Mouse (Mus musculus) heart, postnatal 14 days (tissue): ENCODE measurements around the gene 9930111J21Rik1. TPM values are rescaled to one million over a fixed set of nuclear protein-coding genes. Genes with fewer than 3 reads are reported as not detected.
"Not testable (repeated sequence)": the region's sequence is repeated elsewhere in the genome, so short reads cannot be mapped to it uniquely, and the experiment has no call there.

Experiments used
- DNase-seq, 2 experiments: peaks; one replicate each; pipeline ENCODE4 v3.0.0; 2021 to 2022
- intact Hi-C: fragments of 180-260 bp; cut with DNase I; formaldehyde crosslinking; loops from one replicate; pipeline ENCODE4 v1.15.1; 2025
- long read RNA-seq, 2 experiments: library from polyadenylated mRNA; stranded (forward); transcript quantifications; one replicate each; pipeline ENCODE4 v2.0.0; 2021
- total RNA-seq, 2 experiments: library from RNA; stranded (reverse); gene quantifications; 2 replicates each; pipeline ENCODE4 v1.2.3; 2021

The 9930111J21Rik1 gene
- total RNA-seq = 1 to 10 TPM; 4.0 to 4.4 TPM
- long read RNA-seq, experiment 1 = 0 reads
- long read RNA-seq, experiment 2 = 0 reads

DNA sequence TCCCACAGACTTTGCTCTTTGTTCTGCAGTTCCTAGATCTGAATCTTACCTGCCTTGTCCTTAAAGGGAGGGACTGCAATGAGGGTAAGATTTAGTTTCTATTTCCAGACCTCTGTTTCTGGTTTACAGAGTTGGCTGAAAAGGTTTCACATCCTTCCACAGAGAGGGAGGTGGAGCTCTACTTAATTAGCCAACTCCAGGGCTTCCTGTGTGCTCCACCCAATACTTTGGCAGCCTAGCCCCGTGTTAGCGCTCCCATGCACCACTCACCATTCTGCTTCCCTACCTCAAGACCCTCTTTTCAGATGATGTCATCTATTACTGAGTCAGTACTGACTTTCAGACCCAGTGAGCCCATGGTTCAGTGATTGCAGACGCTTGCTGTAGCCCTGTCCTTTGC lies at the start of gene 9930111J21Rik1:
9930111J21Rik1 (minus strand) TSS at position 148 of the 400 bp plus-strand sequence.
- DNase-seq, intact Hi-C loops: not testable (repeated sequence)

DNA sequence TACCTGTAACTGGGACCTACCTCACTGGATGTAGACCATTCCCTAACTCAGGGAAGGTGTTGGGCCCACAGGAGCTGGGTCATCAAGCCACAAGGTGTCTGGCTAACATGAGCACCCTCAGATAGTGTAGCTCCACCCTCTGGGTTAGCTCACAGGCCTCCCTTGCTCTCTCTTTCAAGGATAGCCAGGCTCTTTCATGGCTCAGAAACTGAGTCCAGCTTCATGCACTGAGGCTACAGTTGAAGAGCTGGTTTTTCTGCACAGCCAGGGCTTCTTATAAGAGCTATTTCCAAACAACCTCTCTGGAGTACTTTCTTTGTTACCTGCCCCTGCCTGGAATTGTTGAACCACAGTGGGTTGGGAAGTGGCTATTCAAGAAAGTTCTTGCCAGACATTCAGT lies 32.9 kb upstream of the 9930111J21Rik1 start:
- intact Hi-C loops, DNase-seq: not testable (repeated sequence)

DNA sequence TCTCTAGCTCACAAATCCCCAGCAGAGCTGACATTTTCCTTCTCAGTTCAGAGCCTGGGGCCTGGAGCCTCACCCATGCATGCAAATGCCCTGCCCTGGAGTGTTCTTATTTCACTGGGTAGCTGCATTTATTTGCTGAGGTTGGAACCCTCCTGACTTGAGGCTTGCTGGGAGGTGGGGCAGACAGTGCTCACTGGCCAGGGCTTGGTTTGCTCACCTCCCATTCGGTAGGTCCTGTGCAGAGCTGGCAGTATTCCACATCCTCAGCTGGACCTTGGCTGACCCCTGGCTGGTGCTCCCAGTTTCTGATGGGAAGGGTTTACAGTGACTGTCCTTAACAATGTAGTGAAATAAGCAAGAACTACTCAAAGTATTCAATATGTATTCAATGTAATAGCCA lies 27.6 kb upstream of the 9930111J21Rik1 start:
- DNase-seq, intact Hi-C loops: not testable (repeated sequence)

DNA sequence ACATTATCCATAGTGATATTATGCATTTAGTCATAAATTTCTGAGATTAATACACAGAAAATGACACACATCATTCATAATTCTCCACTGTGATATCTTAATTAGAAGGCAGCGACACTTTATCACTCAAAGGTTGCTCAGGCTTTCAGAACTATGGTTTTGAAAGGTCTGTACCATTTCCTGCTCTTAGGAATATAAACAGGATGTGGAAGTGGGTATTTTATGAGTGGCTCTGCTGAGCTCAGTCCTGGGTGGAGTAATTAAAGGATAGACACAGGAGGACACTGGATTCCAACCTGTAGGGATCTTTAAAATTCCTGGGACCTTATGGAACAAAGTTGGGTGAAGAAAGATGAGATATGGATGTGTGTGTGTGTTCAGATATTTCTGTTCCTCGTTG lies 27.1 kb upstream of the 9930111J21Rik1 start:
- intact Hi-C loops, DNase-seq: not testable (repeated sequence)

DNA sequence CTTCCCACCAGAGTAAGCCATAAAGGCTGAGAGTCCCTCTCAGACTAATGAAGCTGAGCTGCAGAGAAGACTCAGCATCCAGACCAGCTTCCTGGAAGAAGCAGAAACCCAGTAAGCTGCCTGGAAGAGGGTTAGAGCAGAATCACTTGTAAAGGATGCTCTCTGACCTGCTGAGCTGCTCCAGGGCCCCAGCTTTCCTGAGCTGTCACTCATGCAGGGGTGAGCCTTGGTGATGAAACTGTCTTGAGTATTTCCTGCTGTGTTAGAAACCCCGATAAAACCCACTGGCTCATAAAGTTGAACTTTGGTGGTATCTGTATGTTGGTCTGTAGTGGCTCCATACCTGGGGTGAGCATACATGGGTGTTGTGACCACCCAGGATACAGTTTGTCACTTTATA lies 21.2 kb upstream of the 9930111J21Rik1 start:
- DNase-seq, intact Hi-C loops: not testable (repeated sequence)

DNA sequence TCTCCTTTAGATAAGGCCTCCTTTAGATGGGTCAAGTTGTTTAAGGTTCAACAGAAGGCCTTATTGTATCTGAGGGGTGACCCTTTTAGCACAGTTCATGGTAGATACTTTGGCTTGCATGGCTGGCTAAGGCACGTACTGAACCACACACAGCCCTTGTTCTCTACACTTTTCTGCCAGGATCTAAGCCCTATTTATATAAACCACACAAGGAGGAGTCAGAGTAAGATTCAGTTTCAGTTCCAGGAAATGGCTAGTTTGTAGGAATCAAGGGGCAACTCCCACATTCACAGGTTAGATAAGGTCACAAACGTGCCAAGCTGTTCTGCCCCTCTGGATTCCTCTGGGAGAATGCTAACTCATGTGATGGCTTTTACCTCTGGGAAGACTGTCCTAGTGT lies 14.8 kb upstream of the 9930111J21Rik1 start, which contains the start of gene Tgtp1:
Tgtp1 (minus strand) TSS at position 155 of the 400 bp plus-strand sequence.
- DNase-seq, intact Hi-C loops: not testable (repeated sequence)

DNA sequence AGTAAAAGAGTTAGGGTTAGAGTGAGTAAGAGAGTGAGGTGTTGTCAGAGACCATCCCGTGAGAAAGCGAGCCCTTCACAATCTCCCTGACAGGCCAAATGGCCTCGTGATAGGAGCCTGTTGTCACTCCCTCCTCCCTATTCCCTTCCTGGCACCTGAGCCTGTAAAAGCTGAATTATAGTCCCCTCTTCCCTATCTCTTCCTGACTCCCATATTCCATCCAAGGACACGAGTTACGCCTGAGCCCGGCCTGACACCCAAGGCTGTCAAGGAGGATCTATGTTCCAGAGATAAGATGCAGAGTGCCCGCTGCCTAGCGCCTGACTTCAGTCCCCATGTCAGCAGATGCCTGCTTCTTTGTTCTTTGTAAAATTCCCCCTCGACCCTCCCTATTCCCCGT lies 14.1 kb upstream of the 9930111J21Rik1 start:
- DNase-seq, intact Hi-C loops: not testable (repeated sequence)

DNA sequence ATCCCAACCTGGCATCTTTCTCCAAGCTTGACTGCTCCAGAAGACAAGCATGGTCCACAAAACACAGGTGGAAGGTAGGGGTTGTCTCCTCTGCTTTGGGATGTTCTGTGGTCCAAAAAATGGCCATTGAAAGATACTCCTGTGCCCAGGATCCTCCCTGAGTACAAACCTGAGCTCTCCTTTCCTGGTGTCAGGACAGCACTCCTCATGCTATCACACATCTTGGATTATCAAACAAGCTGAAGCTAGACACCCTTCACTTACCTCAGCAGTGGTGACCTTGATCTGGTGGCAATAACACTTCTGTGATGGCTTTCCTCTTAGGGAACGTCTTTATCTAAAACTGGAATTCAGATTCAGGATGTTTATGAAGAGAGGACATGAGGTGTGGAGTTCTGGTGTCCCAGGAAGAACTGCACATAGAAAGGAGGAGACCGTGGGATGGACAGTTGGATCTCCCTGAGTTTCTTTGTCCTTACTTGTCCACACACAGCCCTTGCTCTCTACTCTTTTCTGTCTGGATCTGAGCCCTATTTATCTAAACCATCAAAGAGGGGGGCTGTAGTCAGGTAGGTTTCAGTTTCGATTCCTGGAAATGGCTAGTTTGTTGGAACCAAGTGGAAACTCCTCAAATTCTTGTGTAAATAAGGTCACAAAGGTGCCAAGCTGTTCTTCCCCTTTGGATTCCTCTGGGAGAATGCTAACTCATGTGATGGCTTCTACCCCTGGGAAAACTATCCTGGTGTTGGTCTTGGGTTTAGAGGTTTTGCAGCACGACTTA lies 12.7 kb upstream of the 9930111J21Rik1 start, which contains the start of gene Gm12185:
Gm12185 (minus strand) TSS at position 487 of the 781 bp plus-strand sequence.
- DNase-seq, intact Hi-C loops: not testable (repeated sequence)

DNA sequence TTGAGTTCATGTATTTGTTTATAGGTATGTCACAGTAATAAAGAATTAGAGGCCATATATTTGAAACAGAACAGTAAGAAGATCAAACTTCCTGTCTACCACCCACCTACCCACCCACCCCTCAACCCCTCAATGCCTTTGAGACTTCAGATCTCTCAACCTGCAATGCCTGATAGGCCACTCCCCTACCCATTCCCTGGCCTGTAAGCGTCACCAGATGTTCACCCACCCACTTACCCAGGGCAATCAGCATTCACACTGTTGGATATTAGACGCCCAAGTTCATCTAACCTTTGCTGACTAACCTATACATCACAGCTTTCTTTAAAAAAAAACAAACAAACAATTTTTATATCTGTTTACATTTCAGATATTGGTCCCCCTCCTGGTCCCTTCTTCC lies 10.8 kb upstream of the 9930111J21Rik1 start:
- intact Hi-C loops, DNase-seq: not testable (repeated sequence)

DNA sequence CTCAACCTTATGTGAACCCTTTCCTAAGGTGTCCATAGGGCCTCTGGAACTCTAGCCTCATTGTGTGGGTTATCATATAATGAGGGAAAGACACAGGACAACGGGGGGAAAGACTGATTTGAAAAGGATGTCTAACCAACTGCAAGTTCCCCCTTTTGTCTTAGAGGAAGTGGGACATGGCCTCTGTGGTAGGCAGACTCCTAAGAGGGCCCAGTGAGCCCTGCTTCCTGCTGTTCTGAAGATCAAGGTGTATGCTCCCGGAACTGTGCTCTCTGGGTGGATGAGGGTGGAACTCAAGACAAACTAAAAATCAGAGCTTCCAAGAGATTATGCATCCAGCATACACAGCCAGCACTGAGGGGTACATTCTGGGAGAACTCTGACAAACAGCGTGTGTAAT lies 9.0 kb upstream of the 9930111J21Rik1 start:
- DNase-seq, intact Hi-C loops: not testable (repeated sequence)

DNA sequence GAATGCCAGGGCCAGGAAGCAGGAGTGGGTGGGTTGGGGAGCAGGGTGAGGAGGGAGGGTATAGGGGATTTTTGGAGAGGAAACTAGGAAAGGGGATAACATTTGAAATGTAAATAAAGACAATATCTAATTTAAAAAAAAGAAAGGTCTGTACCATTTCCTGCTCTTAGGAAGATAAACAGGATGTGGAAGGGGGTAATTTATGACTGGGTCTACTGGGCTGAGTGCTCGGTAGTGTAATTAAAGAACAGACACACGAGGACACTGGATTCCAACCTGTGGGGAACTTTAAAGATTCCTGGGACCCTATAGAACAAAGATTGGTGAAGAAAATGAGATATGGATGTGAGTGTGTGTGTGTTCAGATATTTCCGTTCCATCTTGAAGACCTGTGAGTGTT lies 3.6 kb upstream of the 9930111J21Rik1 start:
- DNase-seq, intact Hi-C loops: not testable (repeated sequence)

DNA sequence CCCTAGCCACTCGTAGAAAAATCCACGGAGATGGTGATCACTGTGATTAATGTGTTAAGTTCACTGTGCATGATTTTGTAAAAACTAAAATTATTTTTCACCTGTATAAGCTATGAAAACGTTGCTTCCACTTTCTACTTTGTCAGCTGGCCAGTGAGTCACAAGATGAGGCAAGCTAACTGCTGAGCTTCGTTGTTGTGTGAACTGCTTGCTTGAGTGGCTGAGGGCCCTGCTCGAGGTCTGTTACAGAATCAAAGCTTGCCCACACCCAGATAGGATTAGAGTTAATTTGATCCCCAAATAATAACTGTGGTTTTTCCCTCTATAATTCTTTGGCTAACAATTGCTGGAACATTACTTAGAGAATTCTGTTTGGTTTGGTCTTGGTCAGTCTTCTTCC lies 854 bp upstream of the 9930111J21Rik1 start:
- intact Hi-C loops, DNase-seq: not testable (repeated sequence)

DNA sequence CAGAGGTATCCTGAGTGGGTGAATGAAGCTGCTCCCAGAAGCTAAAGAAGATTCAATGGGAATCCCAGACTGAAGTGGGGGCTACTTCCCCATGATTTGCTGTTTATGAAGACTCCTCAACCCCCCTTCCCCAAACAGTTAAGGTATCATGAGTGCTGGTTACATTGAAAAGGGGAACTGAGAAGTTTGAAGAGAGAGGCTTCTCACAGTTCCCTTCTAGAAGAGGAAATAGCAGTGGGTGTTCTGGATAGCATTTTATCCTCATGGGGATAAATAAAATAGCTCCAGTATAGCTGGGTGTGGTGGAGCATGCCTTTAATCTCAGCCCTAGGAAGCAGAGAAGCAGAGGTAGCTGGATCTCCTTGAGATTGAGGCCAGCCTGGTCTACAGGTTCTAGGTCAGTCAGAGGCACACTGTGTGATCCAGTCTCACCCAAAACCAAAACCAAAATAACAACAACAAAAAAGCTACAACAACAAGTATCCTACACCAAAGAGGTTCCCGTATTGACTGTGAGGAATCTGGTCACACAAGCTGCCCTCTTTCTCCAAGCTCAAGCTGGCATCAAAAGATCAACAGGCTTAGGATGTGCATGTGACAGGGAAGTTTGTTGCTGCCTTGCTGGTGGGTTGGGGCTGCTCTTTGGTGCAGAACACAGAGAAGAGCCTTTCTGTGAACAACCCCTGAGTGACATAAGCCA lies 808 bp downstream of the 9930111J21Rik1 start, which contains the start of gene Olfr56:
Olfr56 (plus strand) TSS at position 650 of the 700 bp plus-strand sequence.
- DNase-seq, intact Hi-C loops: not testable (repeated sequence)

DNA sequence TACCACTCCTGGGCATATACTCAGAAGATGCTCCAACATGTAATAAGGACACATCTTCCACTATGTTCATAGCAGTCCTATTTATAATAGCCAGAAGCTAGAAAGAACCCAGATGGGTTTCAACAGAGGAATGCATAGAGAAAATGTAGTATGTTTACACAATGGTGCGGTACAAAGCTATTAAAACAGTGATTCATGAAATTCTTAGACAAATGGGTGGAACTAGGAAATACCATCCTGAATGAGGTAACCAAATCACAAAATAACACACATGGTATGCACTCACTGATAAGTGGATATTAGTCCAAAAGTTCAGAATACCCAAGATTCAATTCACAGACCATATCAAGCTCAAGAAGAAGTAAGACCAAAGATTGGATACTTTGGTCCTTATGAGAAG lies 4.5 kb downstream of the 9930111J21Rik1 start:
- intact Hi-C loops, DNase-seq: not testable (repeated sequence)

DNA sequence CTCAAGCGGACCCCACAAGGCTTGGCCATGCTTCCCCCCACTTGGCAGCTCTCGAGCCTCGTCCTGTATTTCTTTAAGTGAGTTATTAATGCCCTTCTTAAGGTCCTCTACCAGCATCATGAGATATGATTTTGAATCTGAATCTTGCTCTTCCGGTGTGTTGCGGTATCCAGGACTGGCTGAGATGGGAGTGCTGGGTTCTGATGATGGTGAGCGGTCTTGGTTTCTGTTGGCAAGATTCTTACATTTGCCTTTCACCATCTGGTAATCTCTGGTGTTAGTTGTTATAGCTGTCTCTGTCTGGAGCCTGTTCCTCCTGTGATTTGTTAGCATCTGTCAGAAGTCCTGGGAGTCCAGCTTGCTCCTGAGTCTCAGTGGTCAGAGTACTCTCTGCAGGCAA lies 33.1 kb downstream of the 9930111J21Rik1 start, which contains the start of gene Psme2b:
Psme2b (minus strand) TSS at position 101 of the 400 bp plus-strand sequence.
- intact Hi-C loops = not testable (repeated sequence)

DNA sequence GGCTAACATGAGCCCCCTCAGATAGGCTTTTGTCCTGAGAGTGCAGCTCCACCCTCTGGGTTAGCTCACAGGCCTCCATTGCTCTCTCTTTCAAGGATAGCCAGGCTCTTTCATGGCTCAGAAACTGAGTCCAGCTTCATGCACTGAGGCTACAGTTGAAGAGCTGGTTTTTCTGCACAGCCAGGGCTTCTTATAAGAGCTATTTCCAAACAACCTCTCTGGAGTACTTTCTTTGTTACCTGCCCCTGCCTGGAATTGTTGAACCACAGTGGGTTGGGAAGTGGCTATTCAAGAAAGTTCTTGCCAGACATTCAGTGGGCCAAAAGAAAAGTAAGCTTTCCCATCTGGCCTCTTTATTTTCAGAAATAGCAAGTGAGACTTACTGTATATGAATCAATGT lies 39.9 kb downstream of the 9930111J21Rik1 start:
- DNase-seq, intact Hi-C loops: not testable (repeated sequence)

More for the DNA sequence above, 33.1 kb downstream of the 9930111J21Rik1 start, which contains the start of gene Psme2b:
- DNase-seq = not testable (repeated sequence)

DNA sequence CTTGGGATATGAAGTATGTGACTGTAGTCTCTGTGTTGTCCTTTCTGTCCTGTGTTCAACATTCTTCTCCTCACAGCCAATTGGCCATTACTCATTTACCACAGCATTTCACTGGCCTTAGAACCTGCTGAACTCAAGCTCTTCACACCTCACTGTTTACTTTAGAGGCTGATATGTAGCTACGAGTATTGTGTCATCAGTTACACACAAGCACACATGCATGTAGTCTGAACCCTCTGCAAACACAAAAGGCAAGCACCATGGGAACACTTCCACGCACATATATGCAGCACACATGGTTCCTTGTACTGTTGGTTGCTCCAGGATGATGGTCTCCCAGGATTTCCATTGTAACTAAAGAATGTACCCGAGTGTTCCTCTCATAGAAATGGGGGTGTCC lies 43.9 kb downstream of the 9930111J21Rik1 start:
- DNase-seq, intact Hi-C loops: not testable (repeated sequence)

DNA sequence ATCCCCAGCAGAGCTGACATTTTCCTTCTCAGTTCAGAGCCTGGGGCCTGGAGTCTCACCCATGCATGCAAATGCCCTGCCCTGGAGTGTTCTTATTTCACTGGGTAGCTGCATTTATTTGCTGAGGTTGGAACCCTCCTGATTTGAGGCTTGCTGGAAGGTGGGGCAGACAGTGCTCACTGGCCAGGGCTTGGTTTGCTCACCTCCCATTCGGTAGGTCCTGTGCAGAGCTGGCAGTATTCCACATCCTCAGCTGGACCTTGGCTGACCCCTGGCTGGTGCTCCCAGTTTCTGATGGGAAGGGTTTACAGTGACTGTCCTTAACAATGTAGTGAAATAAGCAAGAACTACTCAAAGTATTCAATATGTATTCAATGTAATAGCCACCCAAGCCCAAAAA lies 45.3 kb downstream of the 9930111J21Rik1 start:
- intact Hi-C loops, DNase-seq: not testable (repeated sequence)

DNA sequence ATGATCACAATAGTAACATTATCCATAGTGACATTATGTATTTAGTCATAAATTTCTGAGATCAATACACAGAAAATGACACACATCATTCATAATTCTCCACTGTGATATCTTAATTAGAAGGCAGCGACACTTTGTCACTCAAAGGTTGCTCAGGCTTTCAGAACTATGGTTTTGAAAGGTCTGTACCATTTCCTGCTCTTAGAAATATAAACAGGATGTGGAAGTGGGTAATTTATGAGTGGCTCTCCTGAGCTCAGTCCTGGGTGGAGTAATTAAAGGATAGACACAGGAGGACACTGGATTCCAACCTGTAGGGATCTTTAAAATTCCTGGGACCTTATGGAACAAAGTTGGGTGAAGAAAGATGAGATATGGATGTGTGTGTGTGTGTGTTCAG lies 45.8 kb downstream of the 9930111J21Rik1 start:
- intact Hi-C loops, DNase-seq: not testable (repeated sequence)

DNA sequence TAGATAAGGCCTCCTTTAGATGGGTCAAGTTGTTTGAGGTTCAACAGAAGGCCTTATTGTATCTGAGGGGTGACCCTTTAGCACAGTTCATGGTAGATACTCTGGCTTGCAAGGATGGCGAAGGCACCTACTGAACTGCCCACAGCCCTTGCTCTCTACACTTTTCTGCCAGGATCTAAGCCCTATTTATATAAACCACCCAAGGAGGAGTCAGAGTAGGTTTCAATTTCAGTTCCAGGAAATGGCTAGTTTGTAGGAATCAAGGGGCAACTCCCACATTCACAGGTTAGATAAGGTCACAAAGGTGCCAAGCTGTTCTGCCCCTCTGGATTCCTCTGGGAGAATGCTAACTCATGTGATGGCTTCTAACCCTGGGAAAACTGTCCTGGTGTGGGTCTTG lies 51.1 kb downstream of the 9930111J21Rik1 start:
- DNase-seq, intact Hi-C loops: not testable (repeated sequence)

DNA sequence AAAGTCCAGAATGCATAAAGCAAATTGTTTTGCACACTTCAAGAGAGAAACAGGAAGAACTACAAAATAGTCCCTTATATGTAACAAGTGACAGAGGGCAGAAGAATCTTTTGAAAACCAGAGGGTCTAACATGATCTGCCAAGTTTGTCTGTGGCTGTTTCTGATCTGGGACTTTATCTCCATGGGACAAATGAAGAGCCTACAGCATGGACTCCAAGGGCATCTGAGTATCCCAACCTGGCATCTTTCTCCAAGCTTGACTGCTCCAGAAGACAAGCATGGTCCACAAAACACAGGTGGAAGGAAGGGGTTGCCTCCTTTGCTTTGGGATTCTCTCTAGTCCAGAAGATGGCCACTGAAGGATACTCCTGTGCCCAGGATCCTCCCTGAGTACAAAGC lies 52.8 kb downstream of the 9930111J21Rik1 start:
- intact Hi-C loops, DNase-seq: not testable (repeated sequence)
